Mouse (Mus musculus) embryo, embryonic 11 days (tissue): ENCODE data around the gene Fcer1g.

Experiments used
- DNase-seq: peaks from one replicate; pipeline ENCODE4 v3.0.0-alpha.2; 2015

Fcer1g gene

GRCm38 (mm10) chr1:171212854-171213253 lies 21.3 kb downstream of the Fcer1g start:
- no peak for DNase-seq

GRCm38 (mm10) chr1:171209409-171209808 lies 24.8 kb downstream of the Fcer1g start:
- DNase-seq: no peak

- no peak for DNase-seq
Measured at GRCm38 (mm10) chr1:171205704-171206493, 28.3 kb downstream of the Fcer1g start.

GRCm38 (mm10) chr1:171204249-171204644 lies 29.9 kb downstream of the Fcer1g start:
- DNase-seq: no peak

GRCm38 (mm10) chr1:171203471-171204248 lies 30.5 kb downstream of the Fcer1g start:
- no peak for DNase-seq

- no peak for DNase-seq
Measured at GRCm38 (mm10) chr1:171200769-171201168, 33.4 kb downstream of the Fcer1g start.

- DNase-seq: no peak
Measured at GRCm38 (mm10) chr1:171199532-171199931, 34.6 kb downstream of the Fcer1g start.

GRCm38 (mm10) chr1:171195887-171196397 lies 38.2 kb downstream of the Fcer1g start, which contains the start of gene Pcp4l1:
Gene Pcp4l1 (minus strand): TSS chr1:171196268.
- peak; percentile 80 for DNase-seq

GRCm38 (mm10) chr1:171195046-171195822 lies 38.9 kb downstream of the Fcer1g start:
- peak; percentile 41 for DNase-seq

GRCm38 (mm10) chr1:171193911-171194830 lies 40.0 kb downstream of the Fcer1g start:
- peak; percentile 22 for DNase-seq

GRCm38 (mm10) chr1:171193093-171193840 lies 40.9 kb downstream of the Fcer1g start:
- peak; percentile 64 for DNase-seq

- DNase-seq: no peak
Measured at GRCm38 (mm10) chr1:171192283-171192682, 41.9 kb downstream of the Fcer1g start.

- no peak for DNase-seq
Measured at GRCm38 (mm10) chr1:171190832-171191231, 43.3 kb downstream of the Fcer1g start.

- DNase-seq: no peak
Measured at GRCm38 (mm10) chr1:171189476-171190114, 44.6 kb downstream of the Fcer1g start.

- peak; percentile 39 for DNase-seq
Measured at GRCm38 (mm10) chr1:171189046-171189445, 45.1 kb downstream of the Fcer1g start.

- peak; percentile 41 for DNase-seq
Measured at GRCm38 (mm10) chr1:171187851-171188700, 46.1 kb downstream of the Fcer1g start.

GRCm38 (mm10) chr1:171185655-171186054 lies 48.5 kb downstream of the Fcer1g start:
- no peak for DNase-seq

GRCm38 (mm10) chr1:171184314-171184713 lies 49.9 kb downstream of the Fcer1g start:
- no peak for DNase-seq

- DNase-seq: no peak
Measured at GRCm38 (mm10) chr1:171183620-171184019, 50.5 kb downstream of the Fcer1g start.
